Mouse (Mus musculus): ENCODE results near the gene Derl2.
A peak's percentile ranks its signal among the peaks of the same experiment; 100 is the strongest.

The Derl2 gene

DNA sequence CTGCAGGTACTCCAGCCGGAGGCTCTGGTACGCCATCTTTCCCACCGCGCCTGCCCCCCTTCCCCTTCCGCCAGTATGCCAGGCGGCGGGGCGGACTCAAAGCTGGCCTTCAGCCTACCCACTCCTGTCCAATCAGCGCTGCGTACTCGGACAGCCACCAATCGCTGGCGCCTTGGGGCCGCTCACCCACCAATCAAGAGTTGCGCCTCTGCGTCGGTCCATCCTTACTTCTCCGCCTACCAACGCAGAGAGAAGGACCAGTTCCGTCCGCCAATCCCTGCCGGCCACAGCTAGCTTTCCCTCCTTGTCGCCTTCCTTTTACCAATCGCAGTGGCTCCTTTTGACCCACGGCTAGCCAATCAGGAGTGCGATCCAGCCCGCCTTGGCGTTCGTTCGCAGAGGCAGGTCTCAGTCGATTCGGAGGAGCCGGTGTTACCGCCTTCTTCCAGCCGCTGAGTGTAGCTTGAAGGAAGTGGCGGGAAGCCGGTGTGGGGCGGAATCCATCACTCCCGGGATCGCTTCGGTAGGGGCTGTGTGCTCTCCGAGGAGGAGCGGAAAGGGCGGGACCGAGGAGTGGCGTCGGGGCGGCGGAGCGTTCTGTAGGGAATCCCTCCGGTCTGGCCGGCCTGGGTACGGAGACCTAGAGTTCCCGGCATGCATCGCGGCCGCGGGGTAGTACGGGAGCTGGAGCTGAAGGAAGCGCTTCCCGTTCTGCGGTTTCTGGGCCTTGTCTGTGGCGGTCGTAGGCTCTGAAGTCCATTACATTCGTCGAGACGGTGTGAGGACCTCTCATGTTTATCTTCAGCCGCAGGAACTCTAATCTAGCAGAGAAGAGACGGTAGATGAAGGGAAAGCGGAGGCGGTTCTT, at the start of gene Derl2, which contains the start of gene Mis12:
Gene Derl2 (minus strand): TSS at position 641 of the 868 bp plus-strand sequence.
Gene Mis12 (plus strand): TSS at position 411 of the 868 bp plus-strand sequence.
- peak; percentile 99 for ATAC-seq (ENCODE audit: low TSS enrichment)

DNA sequence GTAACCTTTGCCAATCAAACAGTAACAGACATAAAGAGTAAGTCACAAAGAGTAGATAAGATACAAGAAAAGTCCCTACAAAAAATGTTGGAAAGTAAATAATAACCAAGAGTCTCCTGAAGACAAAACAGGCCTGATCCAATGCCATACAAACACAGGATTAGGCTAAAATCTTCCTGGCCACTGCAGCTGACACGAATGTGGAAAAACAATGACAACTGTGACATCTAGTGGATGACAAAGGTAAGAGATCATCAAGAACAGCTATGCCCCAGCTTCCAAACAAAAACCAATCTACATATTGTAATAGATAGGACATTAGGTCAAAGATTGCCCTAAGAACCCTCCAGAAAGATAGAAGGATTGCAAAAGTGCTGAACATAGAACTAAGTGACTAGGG, 32.9 kb upstream of the Derl2 start:
- peak; percentile 81; the same call in 1 of the 2 replicates for ATAC-seq (ENCODE audit: low TSS enrichment)

DNA sequence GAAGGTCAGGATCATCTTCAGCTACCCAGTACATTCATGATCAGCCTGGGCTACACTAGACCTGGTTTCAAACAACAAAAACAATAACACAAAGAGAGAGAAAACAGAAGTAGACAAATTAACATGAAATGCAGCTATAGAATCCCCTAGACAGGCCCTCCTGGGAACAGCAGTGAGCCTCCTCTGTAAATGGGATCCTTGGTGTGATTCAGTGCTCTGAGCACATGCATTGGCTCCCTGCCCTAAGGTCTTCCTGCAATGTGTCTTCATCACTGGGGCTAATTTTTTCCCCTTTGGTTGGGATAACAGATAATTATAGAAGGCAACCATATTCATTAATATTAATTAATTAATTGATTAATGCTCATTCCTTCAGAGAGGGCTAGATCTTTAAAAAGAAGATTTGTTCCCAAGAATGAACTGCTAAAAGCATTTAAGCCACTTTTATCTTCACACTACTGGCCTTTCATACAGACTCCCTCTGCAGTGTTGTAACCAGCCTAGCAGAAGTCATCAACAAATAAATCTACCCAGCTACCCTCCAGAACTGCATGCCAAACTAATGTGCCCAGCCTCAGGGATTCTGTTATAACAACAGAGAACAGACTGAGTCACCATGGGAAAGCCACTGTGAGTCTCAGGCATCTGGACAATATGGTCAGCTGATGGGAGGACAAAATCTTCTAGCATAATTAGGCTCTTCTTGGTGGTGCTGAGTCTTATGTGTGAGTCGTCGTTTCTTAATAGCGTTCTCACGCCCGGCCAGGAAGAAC, 20.1 kb upstream of the Derl2 start:
- no peak for ATAC-seq (ENCODE audit: low TSS enrichment)

DNA sequence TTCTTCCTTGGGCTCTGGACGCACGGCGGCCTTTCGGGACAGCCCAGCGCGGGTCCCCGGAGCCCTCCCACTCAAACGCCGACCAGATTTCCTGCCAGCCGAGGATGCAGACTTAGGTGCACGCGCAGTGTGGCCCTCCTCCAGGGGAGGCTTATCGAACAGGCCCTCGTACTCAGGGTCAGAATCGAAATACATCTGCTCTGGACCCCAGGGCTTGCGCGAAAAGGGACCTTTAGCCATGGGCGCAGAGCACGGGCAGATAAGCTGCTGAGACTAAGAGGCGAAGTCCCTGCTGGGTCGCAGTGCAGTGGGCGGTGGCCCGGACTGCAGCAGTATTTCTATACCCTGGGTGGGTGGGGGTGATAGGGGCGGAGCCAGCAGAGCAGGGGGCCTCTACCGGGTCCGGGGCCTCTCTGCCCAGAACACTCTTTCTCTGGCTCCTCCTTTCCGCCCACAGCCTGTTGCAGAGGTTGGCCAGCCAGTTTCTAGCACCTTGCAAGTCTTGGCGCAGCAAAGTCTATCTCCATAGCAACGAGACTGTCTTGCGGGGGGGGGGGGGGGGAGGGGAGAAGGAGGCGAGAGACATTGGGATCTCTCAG, 13.6 kb upstream of the Derl2 start, which contains the start of gene 6330403K07Rik:
Gene 6330403K07Rik (minus strand): TSS at position 351 of the 599 bp plus-strand sequence.
- peak; percentile 81 for ATAC-seq (ENCODE audit: low TSS enrichment)

DNA sequence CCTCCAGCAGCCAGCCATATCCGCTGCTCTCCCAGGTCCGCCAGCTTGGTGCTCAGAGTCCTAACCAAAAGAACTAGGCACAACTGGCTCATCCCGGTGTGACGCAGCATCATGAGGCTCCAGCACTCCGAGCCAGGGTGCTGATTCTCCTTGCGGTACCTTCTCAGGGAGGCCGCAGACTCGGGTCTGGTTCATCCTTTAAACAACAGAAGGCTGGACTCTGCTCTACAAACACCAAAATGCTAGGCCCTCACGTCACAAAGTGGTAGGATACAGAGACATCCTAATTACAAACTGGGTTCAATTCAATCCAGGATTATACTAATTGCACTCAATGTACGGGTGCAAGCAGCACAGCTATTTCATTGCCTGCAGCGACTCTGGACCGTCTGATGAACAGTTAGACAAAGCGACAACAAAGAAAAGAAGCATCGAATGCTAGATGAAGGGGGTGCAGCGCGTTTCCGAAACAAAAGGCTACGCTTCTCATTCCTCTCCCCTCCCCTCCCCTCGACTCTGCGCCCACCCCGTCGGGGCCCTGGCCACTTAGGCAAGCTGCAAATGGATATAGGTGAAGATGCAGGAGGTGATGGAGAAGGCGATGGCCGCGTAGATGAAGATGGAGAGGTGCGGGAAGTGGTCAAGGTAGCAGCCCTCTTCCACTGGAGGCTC, 13.0 kb upstream of the Derl2 start:
- ATAC-seq (ENCODE audit: low TSS enrichment) = peak; percentile 64

DNA sequence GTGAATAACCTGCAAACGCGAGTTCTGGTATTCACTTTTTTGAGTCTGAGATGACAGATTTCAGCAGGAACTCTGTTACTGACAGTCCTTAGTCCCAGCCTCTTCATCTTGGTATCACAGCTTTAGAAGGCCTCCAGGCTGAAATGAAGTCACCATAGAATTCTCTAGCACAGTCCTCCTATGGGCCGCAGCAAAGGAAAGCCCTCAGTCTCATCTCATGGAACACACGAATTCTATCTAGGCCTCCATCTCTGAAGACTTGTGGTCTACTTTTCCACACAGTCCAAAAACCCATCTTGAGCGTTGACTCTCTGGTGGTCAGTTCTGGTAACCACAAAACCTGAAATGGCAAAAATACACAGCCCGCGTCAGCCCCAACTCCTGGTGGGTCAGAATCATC, 12.4 kb upstream of the Derl2 start:
- peak; percentile 8; the same call in 1 of the 2 replicates for ATAC-seq (ENCODE audit: low TSS enrichment)

DNA sequence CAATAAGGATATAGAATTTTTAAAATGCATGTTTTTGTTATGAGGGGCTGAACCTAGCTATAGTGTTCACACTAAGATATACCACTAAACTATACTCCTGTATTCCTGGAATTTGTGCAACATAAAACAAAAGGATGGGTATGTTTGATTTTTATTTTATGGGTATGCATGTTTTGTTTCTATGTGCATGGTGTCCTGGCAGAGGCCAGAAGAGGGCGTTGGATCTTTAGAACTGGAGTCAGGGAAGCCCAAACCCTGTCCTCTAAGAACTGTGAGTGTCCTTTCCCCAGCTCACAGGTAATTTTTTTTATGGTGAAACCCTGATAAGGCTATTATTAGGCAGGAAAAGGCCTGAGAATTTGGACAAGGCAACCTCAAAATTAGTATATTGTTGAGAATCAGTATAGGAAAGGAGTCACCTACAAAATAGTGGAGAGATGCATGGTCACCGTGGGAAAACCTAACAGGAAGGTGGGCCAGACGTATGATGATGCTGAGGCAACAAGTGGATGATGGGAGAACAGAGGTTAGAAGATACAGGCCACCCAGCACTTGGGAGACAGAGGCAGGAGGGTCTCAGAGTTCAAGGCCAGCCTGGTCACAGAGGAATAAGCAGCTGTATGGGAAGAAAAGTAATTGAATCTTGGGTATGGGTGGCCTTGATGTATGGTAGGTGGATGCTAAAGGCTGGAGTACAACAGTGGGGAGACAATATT, 9.9 kb upstream of the Derl2 start:
- no peak for ATAC-seq (ENCODE audit: low TSS enrichment)

DNA sequence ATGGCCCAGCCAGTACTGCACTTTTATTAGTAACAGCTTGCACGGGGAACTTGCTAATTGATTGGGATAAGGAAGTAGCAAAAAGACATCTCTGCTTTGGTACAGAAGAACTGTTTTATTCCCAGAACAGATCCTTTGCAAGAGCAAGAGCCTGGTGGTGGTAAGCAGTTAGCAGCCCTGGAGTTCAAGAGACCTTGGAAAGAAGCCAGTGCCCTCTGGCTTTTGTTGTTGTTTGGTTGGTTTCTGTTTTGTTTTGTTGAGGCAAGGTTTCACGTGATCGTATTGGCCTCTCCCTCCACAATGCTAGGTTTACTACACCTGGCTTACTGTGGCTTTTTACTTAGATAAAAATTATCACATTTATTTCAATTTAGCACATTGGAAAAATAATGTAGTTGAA, 8.6 kb upstream of the Derl2 start:
- no peak for ATAC-seq (ENCODE audit: low TSS enrichment)

DNA sequence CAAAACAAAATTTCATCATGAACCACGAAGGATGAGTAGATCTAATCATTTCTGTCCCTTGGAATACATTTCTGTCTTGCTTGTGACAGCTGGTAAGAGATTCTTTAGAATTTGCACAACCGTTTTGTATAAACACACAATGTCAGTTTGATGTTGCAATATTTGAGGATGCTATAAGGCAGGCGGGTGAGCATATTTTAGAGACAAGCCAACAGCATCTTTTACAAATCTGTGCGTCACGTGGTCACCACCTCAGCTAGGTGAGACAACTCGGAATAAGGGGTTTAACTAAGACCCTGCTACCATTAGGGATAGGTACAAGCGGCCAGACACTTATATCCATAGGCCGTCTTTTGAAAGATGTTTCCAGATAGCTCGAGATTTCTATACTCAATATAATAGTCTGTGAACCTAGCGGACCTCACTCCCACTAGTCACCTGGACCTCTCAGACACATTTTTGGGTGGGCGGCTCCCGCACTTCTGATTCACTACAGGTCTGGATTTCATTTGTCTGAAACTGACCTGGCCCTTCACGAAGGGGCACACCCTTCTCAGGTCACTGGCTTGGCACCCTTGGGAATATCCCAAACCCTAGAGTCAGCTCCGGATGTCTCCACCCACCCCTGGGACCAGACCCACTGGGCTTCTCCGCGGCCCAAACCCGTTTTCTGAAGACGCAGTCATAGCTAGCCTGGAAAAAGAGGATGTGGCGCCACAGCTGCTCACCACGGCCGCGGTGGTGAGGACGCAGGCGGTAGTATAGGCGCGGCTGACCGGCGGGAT, 1.0 kb downstream of the Derl2 start:
- peak; percentile 11; the same call in 1 of the 2 replicates for ATAC-seq (ENCODE audit: low TSS enrichment)

DNA sequence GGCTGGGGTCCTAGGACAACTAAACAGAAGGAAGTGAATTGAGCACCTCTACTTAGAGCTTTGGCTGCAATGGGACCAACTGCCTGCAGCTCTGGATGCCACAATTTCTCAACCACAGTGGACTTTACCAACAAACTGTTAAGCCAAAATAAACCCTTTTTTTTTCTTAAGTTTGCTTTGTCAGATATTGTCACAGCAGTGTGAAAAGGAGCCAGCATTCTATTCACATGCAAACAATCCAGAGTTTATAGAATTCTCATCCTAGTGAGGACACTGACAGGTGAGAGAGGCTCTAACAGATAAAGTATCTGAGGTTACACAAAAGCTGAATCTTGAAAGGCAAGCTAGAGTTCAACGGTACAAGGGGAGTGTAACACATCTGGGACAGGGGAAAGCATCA, 2.6 kb downstream of the Derl2 start:
- ATAC-seq (ENCODE audit: low TSS enrichment) = no peak

DNA sequence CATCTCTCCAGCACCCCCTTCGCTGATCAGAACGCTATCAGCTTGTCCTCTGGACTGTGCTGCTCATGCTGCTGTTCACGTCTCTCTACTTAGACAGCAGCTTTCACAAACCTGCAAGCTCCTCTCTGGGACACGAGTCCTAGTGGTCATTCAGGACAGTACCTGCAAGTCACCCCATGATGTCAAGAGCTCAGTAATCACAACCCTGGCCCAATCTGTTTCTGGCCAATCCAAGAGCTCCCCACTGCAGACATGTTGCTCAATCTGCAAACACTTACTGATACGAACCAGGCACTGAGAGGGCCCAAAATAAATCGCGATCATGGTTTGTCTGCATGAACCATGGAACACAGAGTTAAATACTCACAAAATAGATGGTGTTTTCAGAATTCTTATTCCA, 6.9 kb downstream of the Derl2 start:
- no peak for ATAC-seq (ENCODE audit: low TSS enrichment)

DNA sequence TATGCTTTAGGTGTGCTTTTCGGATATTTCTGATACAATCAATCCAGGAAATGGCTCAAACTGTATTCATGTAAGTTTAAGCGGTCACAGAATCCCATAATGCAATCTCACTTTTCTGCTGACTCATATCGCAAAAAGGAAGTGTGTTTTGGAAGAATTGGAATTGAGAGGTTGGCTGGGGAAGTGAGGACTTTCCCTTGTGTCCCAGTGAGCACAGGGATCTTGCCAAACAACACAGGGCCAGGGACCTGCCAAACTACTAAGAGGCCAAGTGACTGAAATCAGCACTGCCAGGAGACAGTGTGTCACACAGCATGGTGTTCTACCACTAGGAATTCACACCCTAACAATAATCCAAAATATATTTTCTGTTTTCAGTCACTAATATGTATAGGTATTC, 11.3 kb downstream of the Derl2 start:
- no peak for ATAC-seq (ENCODE audit: low TSS enrichment)

DNA sequence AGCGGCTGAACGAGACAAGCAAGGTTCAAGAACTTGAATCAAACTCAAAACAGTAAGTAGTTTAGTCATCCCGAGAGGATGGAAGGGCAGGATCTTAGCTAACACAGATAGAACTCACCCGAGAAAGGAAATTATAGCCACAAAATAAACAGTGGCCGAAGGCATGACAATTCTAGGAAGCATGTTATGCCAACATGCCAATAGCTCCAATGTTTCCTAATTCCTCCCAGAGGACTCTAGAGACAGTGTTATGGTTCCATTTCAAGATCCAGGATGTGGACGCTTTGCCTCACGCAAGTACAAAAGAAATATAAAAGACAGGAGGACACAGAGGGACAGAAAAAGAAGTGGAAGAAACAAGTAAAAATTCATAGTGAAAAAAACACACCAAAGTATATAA, 11.8 kb downstream of the Derl2 start:
- no peak for ATAC-seq (ENCODE audit: low TSS enrichment)

DNA sequence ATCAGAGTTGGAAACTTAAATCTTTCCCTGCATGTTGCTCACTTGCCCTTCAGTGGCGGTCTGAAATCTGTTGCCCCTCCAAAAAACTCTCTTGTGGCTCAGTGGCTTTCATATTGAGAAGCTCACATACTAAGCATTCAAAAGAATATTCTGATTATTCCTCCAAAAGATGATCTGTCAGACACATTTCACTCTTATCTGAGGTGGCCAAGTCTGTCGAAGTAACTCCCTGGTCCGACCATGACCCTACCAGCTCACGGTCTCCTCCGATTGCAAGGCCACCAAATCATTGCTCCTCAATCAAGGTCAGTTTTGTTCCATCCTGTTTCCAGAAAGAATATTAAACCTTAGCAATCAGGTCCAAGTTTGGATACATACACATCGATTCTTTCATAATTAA, 12.6 kb downstream of the Derl2 start:
- no peak for ATAC-seq (ENCODE audit: low TSS enrichment)

DNA sequence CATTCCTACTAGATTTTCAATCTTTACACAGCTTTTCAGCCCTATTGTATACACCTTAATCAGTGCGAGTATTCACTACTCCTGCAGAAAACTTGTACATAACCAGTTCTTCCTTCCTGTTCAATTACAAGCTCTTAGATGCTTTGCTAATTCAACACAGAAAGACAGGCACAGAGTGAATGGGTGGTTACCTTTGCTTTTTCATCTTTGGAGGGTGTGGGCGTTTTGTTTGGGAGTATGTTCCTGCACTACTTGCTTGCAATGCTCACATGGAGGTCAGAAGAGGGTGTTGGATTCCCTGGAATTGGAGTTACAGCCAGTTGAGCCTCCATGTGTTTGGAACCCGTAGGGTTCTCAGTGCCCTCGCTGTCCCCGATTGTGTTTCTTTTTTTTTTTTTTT, 14.6 kb downstream of the Derl2 start:
- no peak for ATAC-seq (ENCODE audit: low TSS enrichment)

DNA sequence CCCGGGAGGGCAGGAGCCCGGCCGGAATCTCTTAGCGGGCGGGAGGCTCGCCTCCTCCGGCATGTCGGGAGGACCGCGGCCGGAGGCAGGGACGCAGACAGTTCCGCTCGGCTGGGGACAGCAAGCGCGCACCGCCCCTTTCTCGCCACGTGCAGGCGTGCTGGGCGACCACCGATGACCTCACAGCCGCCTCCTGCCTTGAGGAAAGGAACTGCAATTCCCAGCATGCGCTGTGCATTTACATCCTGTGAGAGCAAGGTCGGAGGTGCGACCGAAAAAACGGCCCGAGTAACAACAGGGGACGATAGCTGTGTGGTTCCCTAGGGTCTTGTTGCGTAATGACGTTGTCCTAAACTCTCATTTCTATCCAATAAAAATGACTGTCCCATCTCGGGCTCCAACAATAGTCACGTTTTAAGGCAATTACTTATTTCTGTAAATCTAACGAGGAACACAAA, 15.3 kb downstream of the Derl2 start, which contains the start of gene Dhx33:
Gene Dhx33 (minus strand): TSS at position 122 of the 458 bp plus-strand sequence.
- peak; percentile 96 for ATAC-seq (ENCODE audit: low TSS enrichment)

DNA sequence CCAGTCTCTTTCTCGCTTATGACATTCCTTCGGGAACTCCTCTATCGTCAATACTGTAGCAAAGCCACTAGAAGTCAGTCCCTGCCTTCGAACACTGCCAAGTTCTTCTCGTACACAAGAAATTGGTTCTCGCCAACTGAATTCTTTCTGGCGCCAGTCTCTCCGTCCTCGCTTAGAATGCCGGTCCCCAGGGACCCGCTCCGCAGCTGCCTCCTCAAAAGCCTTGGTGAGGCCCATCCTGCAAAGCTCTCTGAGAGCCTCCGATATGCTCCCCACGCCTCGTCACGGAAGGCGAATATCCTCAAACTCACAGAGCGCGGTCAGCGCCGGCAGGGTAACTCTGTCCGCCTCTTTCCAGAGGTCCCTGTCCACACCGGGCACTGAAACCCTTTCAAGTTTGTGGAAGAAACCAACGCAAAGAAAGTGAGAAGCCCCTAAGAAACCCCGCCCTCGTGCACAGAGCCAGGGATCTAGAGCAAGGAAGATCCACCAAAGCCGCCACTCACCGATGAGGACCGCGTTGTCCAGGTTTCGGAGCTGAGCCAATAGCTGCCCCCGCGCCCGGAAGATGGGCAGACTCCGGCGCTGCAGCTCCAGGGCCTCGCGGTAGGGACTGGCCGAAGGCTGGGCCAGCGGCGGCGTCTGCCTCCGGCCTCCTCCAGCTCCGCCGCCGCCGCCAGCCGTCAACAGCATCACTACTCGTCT, 15.9 kb downstream of the Derl2 start:
- ATAC-seq (ENCODE audit: low TSS enrichment) = peak; percentile 45; the same call in 1 of the 2 replicates

DNA sequence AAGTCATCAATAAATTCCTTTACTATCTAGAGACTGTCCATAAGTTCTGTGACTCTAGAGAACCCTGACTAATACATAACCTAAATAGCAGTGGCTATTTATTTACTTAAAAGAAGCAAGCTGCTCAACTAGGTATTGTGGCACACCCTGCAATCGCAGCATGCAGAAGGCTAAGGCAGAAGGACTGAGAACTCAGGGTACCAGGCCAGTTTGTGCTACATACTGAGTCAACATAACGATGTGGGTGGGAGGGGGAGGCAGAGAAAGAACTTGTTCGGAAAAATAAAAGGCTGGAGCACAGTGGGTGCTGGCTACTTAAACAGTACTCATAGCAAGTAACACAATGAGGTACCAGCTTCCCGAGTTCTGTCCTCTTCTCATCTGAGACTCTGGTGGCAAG, 18.5 kb downstream of the Derl2 start:
- ATAC-seq (ENCODE audit: low TSS enrichment) = peak; percentile 22; the same call in 1 of the 2 replicates

DNA sequence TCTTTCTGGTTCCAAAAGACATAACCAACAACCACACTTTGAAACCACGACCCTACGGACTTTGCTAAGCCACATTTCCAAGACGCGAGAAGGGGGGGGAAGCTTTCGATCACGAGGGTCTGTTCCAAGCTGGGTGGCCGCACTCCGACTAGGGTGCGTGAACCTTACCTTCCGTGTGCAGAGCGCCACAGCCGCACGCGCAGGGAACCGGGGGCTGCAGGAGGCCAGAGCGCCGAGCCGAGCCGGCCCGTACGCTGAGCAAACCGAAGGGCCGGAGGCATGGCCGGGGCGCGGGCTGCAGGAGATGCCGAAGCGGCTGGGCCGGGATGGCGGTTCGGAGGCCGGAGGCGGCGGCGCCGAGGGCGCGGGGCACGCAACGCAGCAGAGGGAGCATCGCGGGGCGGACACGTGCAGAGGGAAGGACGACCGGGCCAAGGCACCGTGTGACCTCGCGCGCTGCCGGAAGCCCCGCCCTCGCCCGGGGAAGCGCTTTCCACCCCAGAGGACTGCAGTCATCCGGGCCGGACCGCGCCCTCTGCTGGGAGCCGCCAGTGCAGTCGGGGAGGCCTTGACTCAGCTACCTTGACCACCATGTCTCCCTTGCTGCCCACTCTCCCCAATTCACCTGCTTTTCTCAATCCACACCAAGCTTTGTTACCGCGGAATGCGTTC, 36.9 kb downstream of the Derl2 start, which contains the start of gene C1qbp:
Gene C1qbp (minus strand): TSS at position 470 of the 672 bp plus-strand sequence.
- peak; percentile 95 for ATAC-seq (ENCODE audit: low TSS enrichment)
